Mouse (Mus musculus) neural tube, embryonic 11.5 days (tissue): Measurements from ENCODE around the gene Tshz2. TPM values are rescaled to one million over a fixed set of nuclear protein-coding genes. Genes with fewer than 3 reads are reported as not detected.
A peak's percentile ranks its signal among the peaks of the same experiment; 100 is the strongest.

Experiments used
- ATAC-seq: fragments of 200-750 bp; cut with Nextera tagmentation; 2 replicates; pipeline ENCODE4 v1.8.0; 2017; ENCODE audit warnings: moderate number of reproducible peaks, mild to moderate bottlenecking, moderate TSS enrichment, moderate library complexity; ENCODE audit not compliant: insufficient read depth, low FRiP score, low TSS enrichment
- DNase-seq: peaks from one replicate; pipeline ENCODE4 v3.0.0-alpha.2; 2015; ENCODE audit warnings: low spot score
- H3K27ac ChIP-seq: fragments of 300-500 bp; sonication (generic); 2 replicates; pipeline ENCODE4 v1.5.1; 2014; ENCODE audit warnings: low read depth, mild to moderate bottlenecking, low read length
- H3K27me3 ChIP-seq: fragments of 300-500 bp; sonication (generic); 2 replicates; pipeline ENCODE4 v1.6.1; 2014; ENCODE audit warnings: mild to moderate bottlenecking, low read length, mixed read lengths; ENCODE audit not compliant: control insufficient read depth, insufficient read depth
- H3K36me3 ChIP-seq: fragments of 300-500 bp; sonication (generic); 2 replicates; pipeline ENCODE4 v1.6.1; 2014; ENCODE audit warnings: mild to moderate bottlenecking, low read length, moderate library complexity, mixed read lengths; ENCODE audit not compliant: control insufficient read depth, insufficient read depth
- H3K4me1 ChIP-seq: fragments of 300-500 bp; sonication (generic); 2 replicates; pipeline ENCODE4 v1.6.1; 2014; ENCODE audit warnings: low read length, mixed read lengths; ENCODE audit not compliant: control insufficient read depth, insufficient read depth
- H3K4me2 ChIP-seq: fragments of 300-500 bp; sonication (generic); 2 replicates; pipeline ENCODE4 v1.6.1; 2014; ENCODE audit warnings: low read depth, mild to moderate bottlenecking, moderate library complexity
- H3K4me3 ChIP-seq: fragments of 300-500 bp; sonication (generic); 2 replicates; pipeline ENCODE4 v1.5.1; 2014; ENCODE audit warnings: low read depth, low read length
- H3K9ac ChIP-seq: fragments of 300-500 bp; sonication (generic); 2 replicates; pipeline ENCODE4 v1.6.1; 2014; ENCODE audit warnings: mild to moderate bottlenecking, low read length
- H3K9me3 ChIP-seq: fragments of 300-500 bp; sonication (generic); 2 replicates; pipeline ENCODE4 v1.6.1; 2016; ENCODE audit warnings: low read length; ENCODE audit not compliant: control insufficient read depth
- WGBS: fragments of 180-500 bp; shearing (Covaris S2); extraction: QIAGEN DNeasy Blood & Tissue Kit; methylation state at CpG from one replicate; pipeline ENCODE4 v1.1.7; 2014; 5-methylcytosine and 5-hydroxymethylcytosine counted together
- polyA plus RNA-seq: library from polyadenylated mRNA; unstranded; fragments of >200 nt; fragmentation: Nextera tagmentation; extraction: Ambion mirVana; gene quantifications from 2 replicates; pipeline ENCODE4 v1.2.1, GENCODE M21; 2014

The Tshz2 gene
- polyA plus RNA-seq, 1 experiment from 2014 or later, result 9.1 TPM

- no peak for ATAC-seq
- H3K9me3 ChIP-seq, result no peaks in the 10 kb centered on the region
- peaks cover 19% of the 10 kb centered on the region for H3K4me1 ChIP-seq
- H3K9ac ChIP-seq, result no peak overlapping the region
- H3K27ac ChIP-seq, result no peak overlapping the region
- H3K36me3 ChIP-seq, result no peaks in the 10 kb centered on the region
- H3K4me2 ChIP-seq, result no peak overlapping the region
- DNase-seq, result no peak
- no peak overlapping the region for H3K4me3 ChIP-seq
- no peaks in the 10 kb centered on the region for H3K27me3 ChIP-seq
- WGBS, result 81% methylated on average over 16 of the region's 16 CpGs
Observed at GRCm38 (mm10) chr2:169997276-169998049, 364.6 kb downstream of the Tshz2 start.

- Histone ChIP-seq H3K4me3 (no peak overlapping the region), H3K9me3 (no peaks in the 10 kb centered on the region), H3K4me1 (peaks cover 19% of the 10 kb centered on the region), H3K27me3 (no peaks in the 10 kb centered on the region), H3K36me3 (no peaks in the 10 kb centered on the region), H3K27ac (no peak overlapping the region), H3K4me2 (no peak overlapping the region), H3K9ac (no peak overlapping the region)
- DNase-seq, result no peak
- ATAC-seq, result no peak
- WGBS, result 52% methylated on average over 11 of the region's 11 CpGs
Observed at GRCm38 (mm10) chr2:169998878-169999337, 366.1 kb downstream of the Tshz2 start.

GRCm38 (mm10) chr2:170002594-170003504 is 370.0 kb downstream of the Tshz2 start:
- ATAC-seq (no peak), DNase-seq (no peak)
- H3K4me1 ChIP-seq, result peaks cover 7% of the 10 kb centered on the region; the same call in 1 of the 2 replicates
- no peak overlapping the region for H3K27ac ChIP-seq
- no peaks in the 10 kb centered on the region for H3K36me3 ChIP-seq
- H3K4me2 ChIP-seq, result no peak overlapping the region
- H3K27me3 ChIP-seq, result no peaks in the 10 kb centered on the region
- WGBS, result 74% methylated on average over 25 of the region's 25 CpGs
- H3K9me3 ChIP-seq, result no peaks in the 10 kb centered on the region
- no peak overlapping the region for H3K9ac ChIP-seq
- no peak overlapping the region for H3K4me3 ChIP-seq

GRCm38 (mm10) chr2:170003666-170004065 is 370.9 kb downstream of the Tshz2 start:
- no peak overlapping the region for H3K9ac ChIP-seq
- peaks cover 4% of the 10 kb centered on the region; the same call in 1 of the 2 replicates for H3K4me1 ChIP-seq
- no peak overlapping the region for H3K4me3 ChIP-seq
- H3K4me2 ChIP-seq, result no peak overlapping the region
- H3K36me3 ChIP-seq, result no peaks in the 10 kb centered on the region
- H3K9me3 ChIP-seq, result no peaks in the 10 kb centered on the region
- WGBS, result 76% methylated on average over 8 of the region's 8 CpGs
- no peak for ATAC-seq
- H3K27me3 ChIP-seq, result no peaks in the 10 kb centered on the region
- no peak for DNase-seq
- H3K27ac ChIP-seq, result no peak overlapping the region

GRCm38 (mm10) chr2:170006829-170007228 is 374.0 kb downstream of the Tshz2 start:
- WGBS, result 84% methylated on average over 8 of the region's 8 CpGs
- Histone ChIP-seq H3K4me2 (no peak overlapping the region), H3K27ac (no peak overlapping the region), H3K27me3 (no peaks in the 10 kb centered on the region), H3K4me3 (no peak overlapping the region), H3K9ac (no peak overlapping the region), H3K36me3 (no peaks in the 10 kb centered on the region), H3K4me1 (no peaks in the 10 kb centered on the region; the same call in 1 of the 2 replicates), H3K9me3 (no peaks in the 10 kb centered on the region)
- ATAC-seq (no peak), DNase-seq (no peak)

GRCm38 (mm10) chr2:170007426-170007958 is 374.7 kb downstream of the Tshz2 start:
- Histone ChIP-seq H3K4me1 (no peaks in the 10 kb centered on the region; the same call in 1 of the 2 replicates), H3K36me3 (no peaks in the 10 kb centered on the region), H3K27me3 (no peaks in the 10 kb centered on the region), H3K4me3 (no peak overlapping the region), H3K9ac (no peak overlapping the region), H3K9me3 (no peaks in the 10 kb centered on the region), H3K4me2 (no peak overlapping the region), H3K27ac (no peak overlapping the region)
- no peak for DNase-seq
- ATAC-seq, result no peak
- WGBS, result 80% methylated on average over 6 of the region's 6 CpGs

- H3K27ac ChIP-seq, result no peak overlapping the region
- no peaks in the 10 kb centered on the region for H3K9me3 ChIP-seq
- no peaks in the 10 kb centered on the region; the same call in 1 of the 2 replicates for H3K4me1 ChIP-seq
- H3K4me2 ChIP-seq, result no peak overlapping the region
- DNase-seq (no peak), ATAC-seq (peak; percentile 67)
- 40% methylated on average over 11 of the region's 11 CpGs for WGBS
- no peaks in the 10 kb centered on the region for H3K36me3 ChIP-seq
- no peaks in the 10 kb centered on the region for H3K27me3 ChIP-seq
- H3K4me3 ChIP-seq, result no peak overlapping the region
- H3K9ac ChIP-seq, result no peak overlapping the region
Observed at GRCm38 (mm10) chr2:170009729-170010128, 376.9 kb downstream of the Tshz2 start.

GRCm38 (mm10) chr2:170011858-170012257 is 379.0 kb downstream of the Tshz2 start:
- H3K9me3 ChIP-seq, result no peaks in the 10 kb centered on the region
- H3K4me1 ChIP-seq, result no peaks in the 10 kb centered on the region; the same call in 1 of the 2 replicates
- ATAC-seq (no peak), DNase-seq (no peak)
- no peak overlapping the region for H3K9ac ChIP-seq
- no peaks in the 10 kb centered on the region for H3K27me3 ChIP-seq
- H3K4me2 ChIP-seq, result no peak overlapping the region
- H3K4me3 ChIP-seq, result no peak overlapping the region
- WGBS, result 73% methylated on average over 8 of the region's 8 CpGs
- no peaks in the 10 kb centered on the region for H3K36me3 ChIP-seq
- no peak overlapping the region for H3K27ac ChIP-seq
